Mouse (Mus musculus): Measurements from ENCODE around the gene Retsat. TPM values are rescaled to one million over a fixed set of nuclear protein-coding genes. Genes with fewer than 3 reads are reported as not detected.
A peak's percentile ranks its signal among the peaks of the same experiment; 100 is the strongest.

Retsat gene
- polyA plus RNA-seq, 1 experiment from 2014 or later = 5.0 TPM

DNA sequence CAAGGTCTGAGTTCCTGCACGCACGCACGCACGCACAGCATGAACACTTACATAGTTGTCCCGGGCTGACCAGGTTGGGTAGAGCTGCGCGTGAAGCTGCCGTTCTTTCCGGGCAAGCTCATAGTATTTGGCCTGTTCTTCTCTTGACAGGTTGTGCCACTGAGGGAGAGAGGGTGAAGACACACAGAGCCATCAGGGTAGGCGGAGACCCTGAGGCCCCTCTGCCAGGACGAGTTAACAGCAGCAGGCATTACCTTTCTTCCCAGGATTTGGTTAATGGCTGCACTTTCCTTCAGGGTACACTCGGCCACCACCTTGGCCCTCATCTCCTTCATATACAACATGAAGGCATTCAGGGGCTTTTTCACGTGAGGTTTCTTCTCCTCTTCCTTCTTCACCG is 32.7 kb downstream of the Retsat start:
- no peak for ATAC-seq
- no peak overlapping the region for H3K27ac ChIP-seq
- H3K4me3 ChIP-seq (replicated peaks) = no peak overlapping the region
- H3K36me3 ChIP-seq = peaks cover 8% of the 10 kb centered on the region; the same call in 1 of the 2 replicates
- H3K4me2 ChIP-seq (replicated peaks) = no peak overlapping the region
- no peaks in the 10 kb centered on the region for H3K9me3 ChIP-seq
- H3K4me1 ChIP-seq (replicated peaks) = no peaks in the 10 kb centered on the region
- no peaks in the 10 kb centered on the region for H3K27me3 ChIP-seq
- H3K9ac ChIP-seq (replicated peaks) = no peak overlapping the region
- 95% methylated on average over 14 of the region's 14 CpGs for WGBS

DNA sequence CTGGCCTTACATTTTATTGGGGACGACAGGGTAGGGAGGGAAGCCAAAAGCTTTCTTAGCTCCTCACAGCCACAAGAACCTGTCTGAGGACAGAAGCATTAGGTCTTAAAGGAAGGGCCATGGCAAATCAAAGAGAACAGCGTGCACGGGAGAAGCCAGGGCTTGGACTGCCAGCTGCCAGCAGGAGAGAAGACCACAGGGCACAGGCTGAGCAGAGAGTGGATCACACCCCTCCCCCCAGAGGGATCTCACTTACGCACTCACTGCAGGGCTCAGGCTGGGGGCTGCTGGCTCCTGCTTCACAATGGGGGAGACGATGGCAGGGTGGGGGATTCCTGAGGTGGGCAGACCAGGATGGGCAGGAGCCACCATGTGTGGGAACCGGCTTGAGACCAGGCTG is 33.4 kb downstream of the Retsat start:
- H3K4me3 ChIP-seq (replicated peaks) = no peak overlapping the region
- no peaks in the 10 kb centered on the region for H3K9me3 ChIP-seq
- no peaks in the 10 kb centered on the region for H3K27me3 ChIP-seq
- WGBS = 86% methylated on average over 6 of the region's 6 CpGs
- peaks cover 8% of the 10 kb centered on the region; the same call in 1 of the 2 replicates for H3K36me3 ChIP-seq
- no peak overlapping the region for H3K4me2 ChIP-seq (replicated peaks)
- 0 out of 2 replicates have a peak, but pooled peaks cover 3% of the 10 kb centered on the region for H3K4me1 ChIP-seq (replicated peaks)
- ATAC-seq = no peak
- no peak overlapping the region for H3K9ac ChIP-seq (replicated peaks)
- no peak overlapping the region for H3K27ac ChIP-seq

DNA sequence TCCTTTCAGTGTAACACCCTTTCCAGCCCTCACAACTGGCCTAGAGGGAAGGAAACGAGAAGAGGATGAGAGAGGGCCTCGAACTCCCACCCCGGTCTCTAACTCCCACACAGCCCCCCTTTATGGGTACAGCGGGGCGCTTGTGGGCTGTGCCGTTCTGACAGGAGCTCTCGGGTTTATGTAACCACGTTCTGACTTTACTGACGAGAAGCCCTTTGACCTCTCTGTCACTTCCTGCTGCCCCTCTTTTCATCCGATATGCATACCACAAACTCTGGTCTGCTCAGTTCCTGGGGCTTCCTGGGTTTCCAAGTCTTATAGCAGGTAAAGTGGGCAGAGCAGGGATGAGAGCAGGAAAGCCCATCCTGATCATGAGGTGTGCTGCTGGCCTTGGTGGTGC is 36.0 kb downstream of the Retsat start:
- Histone ChIP-seq H3K36me3 (peaks cover 3% of the 10 kb centered on the region; the same call in 1 of the 2 replicates), H3K4me1 (replicated peaks) (0 out of 2 replicates have a peak, but pooled peaks cover 3% of the 10 kb centered on the region), H3K27me3 (no peaks in the 10 kb centered on the region), H3K27ac (no peak overlapping the region), H3K4me2 (replicated peaks) (no peak overlapping the region), H3K9me3 (no peaks in the 10 kb centered on the region), H3K4me3 (replicated peaks) (no peak overlapping the region), H3K9ac (replicated peaks) (no peak overlapping the region)
- 81% methylated on average over 10 of the region's 10 CpGs for WGBS
- ATAC-seq = no peak

DNA sequence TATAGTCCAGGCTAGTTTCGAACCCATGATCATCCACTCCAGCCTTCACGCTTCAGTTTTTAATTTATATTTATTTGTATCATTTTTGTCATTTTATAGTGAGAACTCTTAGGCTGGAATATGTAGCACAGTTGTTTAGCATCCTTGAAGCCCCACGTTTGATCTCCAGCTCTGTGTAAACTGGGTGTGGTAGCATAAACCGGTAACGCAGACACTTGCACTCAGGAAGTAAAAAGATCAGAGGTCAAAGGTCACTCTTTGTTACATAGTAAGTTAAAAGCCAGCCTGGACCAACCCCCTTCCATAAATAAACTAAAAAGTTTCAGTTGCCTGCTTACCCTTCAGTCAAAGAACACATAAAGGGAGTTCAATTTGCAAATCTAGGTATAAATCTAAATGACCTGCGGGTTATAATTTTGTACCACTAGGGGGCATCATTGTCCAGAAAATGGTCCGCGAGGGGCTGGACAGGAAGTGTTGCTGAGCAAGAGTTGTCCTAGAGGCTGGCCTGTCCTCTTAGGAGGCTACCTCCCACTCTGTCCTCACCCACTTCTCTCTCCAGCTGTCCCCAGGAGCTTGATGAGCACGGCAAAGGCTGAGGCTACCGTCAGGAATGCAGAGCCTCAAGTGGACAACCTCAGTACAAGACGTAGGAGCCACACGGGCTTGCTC is 37.6 kb downstream of the Retsat start:
- H3K4me2 ChIP-seq (replicated peaks) = no peak overlapping the region

DNA sequence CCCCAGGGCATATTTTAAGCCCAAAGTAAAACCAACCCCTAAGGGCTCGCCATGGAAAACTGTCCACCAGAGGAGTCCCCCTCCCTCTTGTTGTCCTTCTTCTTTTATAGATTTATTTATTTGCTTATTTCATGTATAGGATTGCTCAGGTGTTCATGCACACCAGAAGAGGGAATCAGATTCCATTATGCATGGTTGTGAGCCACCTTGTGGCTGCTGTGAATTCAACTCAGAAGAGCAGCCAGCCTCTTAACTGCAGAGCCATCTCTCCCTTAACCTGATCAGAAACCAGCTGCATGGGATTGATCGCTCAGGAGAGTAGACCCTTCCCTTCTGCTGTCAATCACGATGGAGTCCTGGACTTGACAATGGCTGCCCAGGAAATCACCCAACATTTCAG is 38.7 kb downstream of the Retsat start:
- no peak overlapping the region for H3K27ac ChIP-seq
- H3K4me2 ChIP-seq (replicated peaks) = no peak overlapping the region
- no peak overlapping the region for H3K9ac ChIP-seq (replicated peaks)
- H3K36me3 ChIP-seq = no peaks in the 10 kb centered on the region
- H3K27me3 ChIP-seq = no peaks in the 10 kb centered on the region
- H3K9me3 ChIP-seq = no peaks in the 10 kb centered on the region
- H3K4me1 ChIP-seq (replicated peaks) = 0 out of 2 replicates have a peak, but pooled peaks cover 3% of the 10 kb centered on the region
- H3K4me3 ChIP-seq (replicated peaks) = no peak overlapping the region
- WGBS = 90% methylated on average over 3 of the region's 3 CpGs
- ATAC-seq = no peak

More for the DNA sequence above, 37.6 kb downstream of the Retsat start:
- Histone ChIP-seq H3K9me3 (no peaks in the 10 kb centered on the region), H3K4me3 (replicated peaks) (no peak overlapping the region), H3K4me1 (replicated peaks) (0 out of 2 replicates have a peak, but pooled peaks cover 3% of the 10 kb centered on the region), H3K9ac (replicated peaks) (no peak overlapping the region), H3K27me3 (no peaks in the 10 kb centered on the region), H3K36me3 (peaks cover 1% of the 10 kb centered on the region; the same call in 1 of the 2 replicates), H3K27ac (0 out of 2 replicates have a peak overlapping the region, but pooled peaks have one; percentile 25)
- 52% methylated on average over 12 of the region's 12 CpGs for WGBS
- peak; percentile 80 for ATAC-seq

DNA sequence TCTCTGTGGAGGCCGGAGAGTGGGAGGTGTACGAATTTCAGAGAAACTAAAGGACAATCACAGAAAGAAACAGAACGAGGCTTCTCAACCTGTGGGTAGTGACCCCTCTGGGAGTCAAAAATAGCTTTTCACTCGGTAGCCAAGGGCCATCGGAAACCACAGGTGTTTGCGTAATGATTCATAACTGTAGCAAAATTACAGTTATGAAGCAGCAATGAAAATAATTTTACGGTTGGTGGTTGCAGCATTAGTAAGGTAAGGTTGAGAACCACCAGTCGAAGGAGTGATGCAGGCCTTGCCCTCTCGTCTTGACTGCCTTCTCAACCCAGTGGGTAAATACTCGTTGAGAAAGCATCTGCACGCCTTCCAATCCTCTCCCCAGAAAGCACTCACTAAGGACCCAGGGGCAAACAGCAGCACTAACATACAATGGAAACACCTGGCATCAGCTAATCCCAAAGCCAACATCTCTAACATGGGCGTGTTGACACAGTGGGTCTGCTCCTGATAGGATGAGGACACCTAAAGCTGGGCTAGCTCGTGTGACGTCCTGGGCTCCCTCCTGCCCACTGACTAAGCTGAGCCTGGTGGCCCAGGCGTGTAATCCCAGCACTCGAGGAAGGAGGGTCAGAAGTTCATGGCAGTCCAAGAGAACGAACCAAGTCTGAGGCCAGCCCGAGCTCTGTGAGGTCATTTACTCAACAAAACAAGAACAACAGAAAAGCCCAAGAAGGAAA is 43.1 kb downstream of the Retsat start:
- Histone ChIP-seq H3K9ac (replicated peaks) (no peak overlapping the region), H3K36me3 (no peaks in the 10 kb centered on the region), H3K27ac (no peak overlapping the region), H3K27me3 (no peaks in the 10 kb centered on the region), H3K4me1 (replicated peaks) (no peaks in the 10 kb centered on the region), H3K4me3 (replicated peaks) (no peak overlapping the region), H3K4me2 (replicated peaks) (no peak overlapping the region), H3K9me3 (no peaks in the 10 kb centered on the region)
- no peak for ATAC-seq
- WGBS = 83% methylated on average over 18 of the region's 18 CpGs

DNA sequence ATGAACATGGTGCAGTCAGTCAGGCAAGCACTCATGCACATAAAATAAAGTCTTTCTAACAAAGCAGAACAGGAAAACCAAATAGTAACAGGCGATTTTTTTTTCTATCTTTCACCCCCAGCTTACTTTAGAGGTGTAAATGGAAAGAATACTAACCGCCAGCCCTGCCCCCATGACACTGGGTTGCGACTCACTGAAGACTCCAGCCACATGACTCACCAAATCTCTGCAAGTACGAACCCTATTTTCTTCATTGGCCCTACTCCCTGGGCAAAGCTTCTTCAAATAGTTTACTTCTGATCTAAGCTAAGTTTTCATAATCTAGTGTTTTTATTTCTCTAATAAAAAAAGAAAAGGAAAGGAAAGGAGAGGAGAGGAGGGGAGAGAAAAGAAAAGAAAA is 46.3 kb downstream of the Retsat start:
- H3K4me2 ChIP-seq (replicated peaks) = no peak overlapping the region
- H3K4me3 ChIP-seq (replicated peaks) = no peak overlapping the region
- no peak overlapping the region for H3K9ac ChIP-seq (replicated peaks)
- no peaks in the 10 kb centered on the region for H3K36me3 ChIP-seq
- H3K27me3 ChIP-seq = no peaks in the 10 kb centered on the region
- H3K27ac ChIP-seq = no peak overlapping the region
- 79% methylated on average over 4 of the region's 4 CpGs for WGBS
- no peak for ATAC-seq
- no peaks in the 10 kb centered on the region; the same call in 1 of the 2 replicates for H3K4me1 ChIP-seq (replicated peaks)
- H3K9me3 ChIP-seq = no peaks in the 10 kb centered on the region

DNA sequence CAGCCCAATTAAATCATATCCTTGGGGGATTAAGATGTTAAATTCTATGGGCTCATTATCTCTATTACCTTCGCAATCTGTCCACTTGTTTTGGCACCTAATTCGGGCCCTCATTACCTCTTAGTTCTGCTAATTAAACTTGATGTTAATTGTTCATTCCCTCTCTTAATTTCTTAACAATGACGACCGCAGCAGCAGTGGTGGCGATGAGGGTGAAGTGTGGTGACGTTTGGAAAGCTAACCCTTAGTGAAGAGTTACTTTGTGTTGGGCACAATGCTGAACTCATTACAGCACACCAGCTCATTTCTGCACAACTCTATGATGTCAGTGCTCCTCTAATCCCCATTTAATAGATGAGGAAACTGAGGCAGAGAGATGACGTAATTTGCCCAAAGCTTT is 47.1 kb downstream of the Retsat start:
- no peak for ATAC-seq
- no peak overlapping the region for H3K27ac ChIP-seq
- no peaks in the 10 kb centered on the region; the same call in 1 of the 2 replicates for H3K4me1 ChIP-seq (replicated peaks)
- H3K4me3 ChIP-seq (replicated peaks) = no peak overlapping the region
- no peak overlapping the region for H3K4me2 ChIP-seq (replicated peaks)
- H3K27me3 ChIP-seq = no peaks in the 10 kb centered on the region
- 78% methylated on average over 7 of the region's 7 CpGs for WGBS
- H3K9me3 ChIP-seq = no peaks in the 10 kb centered on the region
- H3K9ac ChIP-seq (replicated peaks) = no peak overlapping the region
- H3K36me3 ChIP-seq = no peaks in the 10 kb centered on the region

DNA sequence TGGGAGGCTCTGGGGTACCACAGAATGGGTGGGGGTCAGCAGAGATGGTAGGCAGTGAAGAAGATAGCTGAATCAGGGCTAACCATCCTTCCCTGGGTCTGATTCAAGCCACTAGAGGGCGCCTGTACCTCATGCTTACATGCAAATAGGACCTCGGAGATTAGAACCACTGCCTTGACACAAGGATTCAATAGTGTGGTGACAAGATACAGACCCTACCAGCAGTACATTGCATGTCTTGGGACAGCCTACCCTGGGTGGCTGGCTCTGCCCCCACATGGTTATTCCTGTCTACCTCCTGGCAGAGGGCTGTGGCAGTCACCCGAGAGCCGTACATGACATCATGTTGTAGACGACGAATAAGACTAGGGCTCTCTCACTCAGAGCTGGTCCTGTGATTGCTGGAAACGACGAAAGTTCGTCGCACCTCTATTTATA is 49.1 kb downstream of the Retsat start:
- Histone ChIP-seq H3K36me3 (no peaks in the 10 kb centered on the region), H3K27me3 (no peaks in the 10 kb centered on the region), H3K9ac (replicated peaks) (no peak overlapping the region), H3K4me1 (replicated peaks) (no peaks in the 10 kb centered on the region; the same call in 1 of the 2 replicates), H3K9me3 (no peaks in the 10 kb centered on the region), H3K4me3 (replicated peaks) (no peak overlapping the region), H3K27ac (no peak overlapping the region), H3K4me2 (replicated peaks) (no peak overlapping the region)
- WGBS = 62% methylated on average over 10 of the region's 10 CpGs
- ATAC-seq = peak; percentile 81

DNA sequence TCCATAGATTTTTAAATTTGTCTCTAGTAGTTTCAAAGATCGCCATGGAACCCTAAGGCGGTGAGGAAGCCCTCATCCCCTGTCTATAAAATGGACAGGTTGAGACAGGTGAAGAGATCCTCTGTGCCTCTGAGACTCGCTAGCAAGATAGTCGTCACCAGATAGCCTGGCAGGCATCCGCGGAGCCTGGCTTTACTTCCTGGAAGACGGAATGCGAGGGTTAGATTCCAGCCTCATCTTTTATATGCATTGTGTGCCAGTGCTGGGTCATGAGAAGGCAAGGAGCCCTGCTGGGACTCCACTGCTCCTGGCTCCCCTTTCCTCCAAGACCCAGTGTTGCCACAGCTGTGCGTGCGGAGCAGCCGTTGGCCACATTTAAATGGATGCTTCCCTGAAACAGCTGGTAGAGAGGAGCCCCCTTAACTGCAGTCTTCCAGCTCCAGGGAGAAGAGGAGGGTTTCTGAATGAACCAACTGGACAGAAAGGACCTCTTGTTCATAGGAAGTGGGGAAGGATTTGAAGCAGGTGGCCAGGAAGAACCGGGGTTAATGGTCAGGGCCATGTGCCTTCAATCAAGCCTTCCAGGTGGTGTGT is 49.8 kb downstream of the Retsat start:
- no peaks in the 10 kb centered on the region for H3K27me3 ChIP-seq
- no peak for ATAC-seq
- 66% methylated on average over 12 of the region's 12 CpGs for WGBS
- H3K9ac ChIP-seq (replicated peaks) = no peak overlapping the region; the same call in 1 of the 2 replicates
- no peak overlapping the region for H3K27ac ChIP-seq
- no peaks in the 10 kb centered on the region; the same call in 1 of the 2 replicates for H3K4me1 ChIP-seq (replicated peaks)
- H3K36me3 ChIP-seq = no peaks in the 10 kb centered on the region
- no peaks in the 10 kb centered on the region for H3K9me3 ChIP-seq
- H3K4me3 ChIP-seq (replicated peaks) = no peak overlapping the region
- H3K4me2 ChIP-seq (replicated peaks) = no peak overlapping the region

DNA sequence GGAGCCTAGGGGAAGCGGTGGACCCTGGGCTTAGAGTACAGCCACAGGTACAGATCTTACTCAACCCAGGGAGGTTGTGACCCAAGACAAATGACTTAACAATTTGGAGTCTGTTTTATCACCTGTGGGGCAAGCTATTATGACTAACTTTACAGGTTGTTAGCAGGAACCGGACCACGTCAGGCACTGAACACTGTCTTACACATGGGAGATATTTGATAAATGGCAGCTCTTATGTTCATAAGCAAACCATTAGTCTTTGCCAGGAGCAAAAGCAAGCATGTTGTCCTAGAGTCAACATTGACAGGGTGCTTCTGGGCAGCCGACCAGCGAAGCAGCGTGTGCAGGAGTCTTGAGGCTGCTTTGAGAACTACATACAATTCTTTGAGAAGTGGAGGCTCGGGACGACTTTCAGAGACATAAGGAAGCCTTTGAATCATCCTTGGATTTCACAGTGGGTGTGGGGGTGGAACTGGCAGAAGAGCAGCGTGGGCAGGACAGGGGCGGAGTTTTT is 52.1 kb downstream of the Retsat start:
- Histone ChIP-seq H3K4me3 (replicated peaks) (no peak overlapping the region), H3K4me2 (replicated peaks) (no peak overlapping the region), H3K27me3 (no peaks in the 10 kb centered on the region), H3K27ac (no peak overlapping the region), H3K9ac (replicated peaks) (no peak overlapping the region), H3K9me3 (no peaks in the 10 kb centered on the region), H3K36me3 (no peaks in the 10 kb centered on the region), H3K4me1 (replicated peaks) (peaks cover 13% of the 10 kb centered on the region)
- ATAC-seq = no peak
- WGBS = 87% methylated on average over 10 of the region's 10 CpGs

DNA sequence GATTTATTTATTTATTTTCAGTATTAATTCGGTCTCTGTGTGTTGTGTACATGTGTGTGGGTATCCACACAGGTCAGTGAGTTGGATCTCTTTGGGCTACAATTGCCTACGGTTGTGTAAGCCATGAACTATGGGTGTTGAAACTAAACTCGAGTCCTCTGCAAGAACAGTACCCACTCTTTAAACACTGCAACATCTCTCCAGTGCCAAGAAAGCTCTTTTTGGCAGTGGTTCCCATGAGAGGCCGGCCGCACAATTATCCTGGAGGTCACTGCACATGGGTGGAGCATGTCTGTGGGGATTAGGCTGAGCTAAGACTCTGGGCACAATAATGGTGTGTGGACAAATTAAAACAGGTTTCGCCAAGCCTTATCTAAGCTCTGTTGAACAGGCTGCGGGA is 55.1 kb downstream of the Retsat start:
- no peaks in the 10 kb centered on the region for H3K9me3 ChIP-seq
- WGBS = 53% methylated on average over 7 of the region's 7 CpGs
- H3K27ac ChIP-seq = no peak overlapping the region
- no peak overlapping the region for H3K4me3 ChIP-seq (replicated peaks)
- no peaks in the 10 kb centered on the region for H3K27me3 ChIP-seq
- H3K36me3 ChIP-seq = no peaks in the 10 kb centered on the region
- no peak overlapping the region for H3K4me2 ChIP-seq (replicated peaks)
- H3K9ac ChIP-seq (replicated peaks) = no peak overlapping the region
- peaks cover 19% of the 10 kb centered on the region for H3K4me1 ChIP-seq (replicated peaks)
- no peak for ATAC-seq

All from midbrain, embryonic 13.5 days (tissue).